Mouse (Mus musculus) adrenal gland, postnatal 0 days (tissue): ENCODE measurements around the gene Vmn1r212. TPM values are rescaled to one million over a fixed set of nuclear protein-coding genes. Genes with fewer than 3 reads are reported as not detected.

Experiments
- polyA plus RNA-seq: library from polyadenylated mRNA; unstranded; fragments of >200 nt; fragmentation: Nextera tagmentation; extraction: Ambion mirVana; gene quantifications from 2 replicates; pipeline ENCODE4 v1.2.1, GENCODE M21; 2015

The Vmn1r212 gene
- not detected in 2 replicates for polyA plus RNA-seq

DNA sequence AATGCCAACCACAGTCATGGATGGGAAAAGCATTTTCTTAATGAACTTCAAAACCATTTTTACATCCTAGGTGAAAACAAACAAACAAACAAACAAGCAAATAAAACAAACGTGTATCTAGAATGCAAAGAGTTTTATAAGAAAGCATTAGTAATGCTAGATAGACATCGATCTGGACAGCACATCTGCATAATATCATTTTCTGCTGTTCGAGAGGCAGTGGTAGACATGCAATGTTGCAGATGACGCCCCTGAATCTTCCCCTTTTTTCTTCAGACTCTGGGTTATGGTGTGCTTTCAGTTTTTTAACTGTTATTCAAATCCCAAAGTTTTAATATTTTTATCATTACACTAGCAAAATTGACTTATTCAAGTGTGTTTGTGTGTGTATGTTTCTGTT, at the start of gene Vmn1r212:
TSS of gene Vmn1r212 (minus strand) at position 101 of the 400 bp plus-strand sequence.

DNA sequence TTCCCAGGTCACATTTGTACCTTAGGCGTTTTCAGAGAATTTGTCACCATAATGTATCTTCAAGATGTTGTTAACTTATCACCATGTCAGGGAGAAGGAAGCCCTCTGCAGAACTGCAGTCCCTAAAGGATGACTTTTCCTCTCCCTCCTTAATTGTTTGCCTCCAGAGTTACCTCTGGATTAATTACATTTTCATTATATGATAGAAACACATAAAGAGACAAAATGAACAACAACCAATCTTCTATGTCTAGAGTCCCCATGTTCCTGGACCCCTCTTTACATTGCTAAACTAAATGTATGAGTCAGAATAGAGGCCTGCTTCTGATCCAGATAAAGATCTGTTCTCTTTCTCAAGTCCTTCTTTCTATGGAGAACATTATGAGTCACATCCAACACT, 26.5 kb downstream of the Vmn1r212 start, which contains the start of gene Vmn1r211:
TSS of gene Vmn1r211 (minus strand) at position 101 of the 400 bp plus-strand sequence.

Other genes with a start within 250 kb of the Vmn1r212 start
- gene Vmn1r207-ps, start 154.6 kb downstream of the Vmn1r212 start, polyA plus RNA-seq, result not detected in 2 replicates
- not detected in 2 replicates for gene Vmn1r208, start 106.8 kb downstream of the Vmn1r212 start, polyA plus RNA-seq
- gene Vmn1r209, start 74.5 kb downstream of the Vmn1r212 start, polyA plus RNA-seq, result not detected in 2 replicates
- gene Vmn1r210, start 52.9 kb downstream of the Vmn1r212 start, polyA plus RNA-seq, result not detected in 2 replicates
- gene Vmn1r211, start 26.6 kb downstream of the Vmn1r212 start, polyA plus RNA-seq, result not detected in 2 replicates
- not detected in 2 replicates for gene Vmn1r213, start 123.5 kb upstream of the Vmn1r212 start, polyA plus RNA-seq
- not detected in 2 replicates for gene Vmn1r214, start 146.2 kb upstream of the Vmn1r212 start, polyA plus RNA-seq
- not detected in 2 replicates for gene Vmn1r215, start 183.8 kb upstream of the Vmn1r212 start, polyA plus RNA-seq
- not detected in 2 replicates for gene Vmn1r217, start 234.0 kb upstream of the Vmn1r212 start, polyA plus RNA-seq
- not detected in 2 replicates for gene Vmn1r218, start 248.9 kb upstream of the Vmn1r212 start, polyA plus RNA-seq